Mouse (Mus musculus): Measurements from ENCODE around the gene Srms. TPM values are rescaled to one million over a fixed set of nuclear protein-coding genes. Genes with fewer than 3 reads are reported as not detected.

The Srms gene
- polyA plus RNA-seq, 1 experiment from 2014 or later = 1.7 TPM

- Histone ChIP-seq H3K9ac (ENCODE audit: low read length) (no peak overlapping the region), H3K9me3 (ENCODE audit: control insufficient read depth, low read length) (no peaks in the 10 kb centered on the region), H3K4me3 (ENCODE audit: low read depth, low read length) (no peak overlapping the region), H3K36me3 (ENCODE audit: control insufficient read depth, insufficient read depth, low read length) (no peaks in the 10 kb centered on the region), H3K4me2 (replicated peaks; ENCODE audit: low read depth) (no peak overlapping the region), H3K27me3 (ENCODE audit: control insufficient read depth, insufficient read depth, low read length) (no peaks in the 10 kb centered on the region), H3K4me1 (replicated peaks; ENCODE audit: control insufficient read depth, insufficient read depth) (peaks cover 5% of the 10 kb centered on the region), H3K27ac (replicated peaks) (no peak overlapping the region)
- WGBS = 59% methylated on average over 5 of the region's 5 CpGs
- DNase-seq (ENCODE audit: low spot score) (no peak), ATAC-seq (ENCODE audit: low FRiP score, low TSS enrichment) (no peak)
- no peak for TF ChIP-seq CTCF (IDR thresholded peaks at IDR 0.05; ENCODE audit: low read depth)
- no peak for TF ChIP-seq EP300 (optimal IDR thresholded peaks at IDR 0.05)
Measured at GRCm38 (mm10) chr2:181218881-181219485, 6.0 kb upstream of the Srms start.

- H3K9ac ChIP-seq (ENCODE audit: low read length) = no peak overlapping the region
- no peak overlapping the region for H3K27ac ChIP-seq (replicated peaks)
- no peak overlapping the region for H3K4me2 ChIP-seq (replicated peaks; ENCODE audit: low read depth)
- H3K36me3 ChIP-seq (ENCODE audit: control insufficient read depth, insufficient read depth, low read length) = no peaks in the 10 kb centered on the region
- no peak for TF ChIP-seq EP300 (optimal IDR thresholded peaks at IDR 0.05)
- no peak for TF ChIP-seq CTCF (IDR thresholded peaks at IDR 0.05; ENCODE audit: low read depth)
- no peaks in the 10 kb centered on the region for H3K9me3 ChIP-seq (ENCODE audit: control insufficient read depth, low read length)
- peaks cover 5% of the 10 kb centered on the region for H3K4me1 ChIP-seq (replicated peaks; ENCODE audit: control insufficient read depth, insufficient read depth)
- no peak overlapping the region for H3K4me3 ChIP-seq (ENCODE audit: low read depth, low read length)
- 80% methylated on average over 6 of the region's 6 CpGs for WGBS
- DNase-seq (ENCODE audit: low spot score) = no peak
- H3K27me3 ChIP-seq (ENCODE audit: control insufficient read depth, insufficient read depth, low read length) = no peaks in the 10 kb centered on the region
- ATAC-seq (ENCODE audit: low FRiP score, low TSS enrichment) = no peak
Measured at GRCm38 (mm10) chr2:181216037-181216436, 3.1 kb upstream of the Srms start.

DNA sequence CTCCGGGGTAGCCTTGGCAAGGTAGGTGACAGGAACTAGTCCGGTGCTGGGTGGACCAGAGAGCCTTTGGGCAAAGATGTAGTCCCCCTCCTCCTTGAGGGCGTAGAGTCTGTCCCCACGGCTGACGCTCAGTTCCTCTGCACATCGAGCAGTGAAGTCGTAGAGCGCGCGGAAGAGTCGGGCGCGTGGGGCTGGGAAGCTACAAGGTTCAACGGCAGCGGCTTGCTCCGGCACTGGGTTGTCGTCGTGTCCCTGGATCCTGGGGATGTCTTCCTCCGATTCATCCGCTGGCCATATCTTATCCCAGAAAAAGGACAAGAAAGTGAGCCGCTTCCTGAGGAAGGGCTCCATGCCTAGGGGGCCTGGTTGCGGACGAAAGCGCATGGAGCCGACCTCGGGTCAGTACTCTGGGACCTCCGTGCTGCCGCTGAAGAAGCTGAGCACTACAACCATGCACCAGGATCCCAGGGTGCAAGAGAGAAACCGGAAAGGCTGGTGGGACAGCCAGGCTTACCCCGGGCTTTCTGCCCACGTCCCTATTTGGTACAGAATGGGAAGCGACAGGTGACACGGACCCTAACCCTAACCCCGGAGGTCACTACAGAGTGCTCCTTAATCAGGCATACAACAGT is 480 bp downstream of the Srms start:
- no peak overlapping the region for H3K27ac ChIP-seq (replicated peaks)
- peak overlapping the region; percentile 31 for H3K9ac ChIP-seq (ENCODE audit: low read length)
- TF ChIP-seq CTCF (IDR thresholded peaks at IDR 0.05; ENCODE audit: low read depth) = no peak
- no peak for TF ChIP-seq EP300 (optimal IDR thresholded peaks at IDR 0.05)
- H3K4me3 ChIP-seq (ENCODE audit: low read depth, low read length) = peak overlapping the region; percentile 39
- ATAC-seq (ENCODE audit: low FRiP score, low TSS enrichment) = peak; percentile 12; the same call in 1 of the 2 replicates
- H3K9me3 ChIP-seq (ENCODE audit: control insufficient read depth, low read length) = no peaks in the 10 kb centered on the region
- peak overlapping the region; percentile 59 for H3K4me2 ChIP-seq (replicated peaks; ENCODE audit: low read depth)
- no peaks in the 10 kb centered on the region for H3K4me1 ChIP-seq (replicated peaks; ENCODE audit: control insufficient read depth, insufficient read depth)
- no peaks in the 10 kb centered on the region for H3K27me3 ChIP-seq (ENCODE audit: control insufficient read depth, insufficient read depth, low read length)
- DNase-seq (ENCODE audit: low spot score) = no peak
- H3K36me3 ChIP-seq (ENCODE audit: control insufficient read depth, insufficient read depth, low read length) = no peaks in the 10 kb centered on the region
- WGBS = 6% methylated on average over 34 of the region's 34 CpGs

- Histone ChIP-seq H3K9me3 (ENCODE audit: control insufficient read depth, low read length) (no peaks in the 10 kb centered on the region), H3K4me3 (ENCODE audit: low read depth, low read length) (no peak overlapping the region), H3K4me1 (replicated peaks; ENCODE audit: control insufficient read depth, insufficient read depth) (no peaks in the 10 kb centered on the region), H3K36me3 (ENCODE audit: control insufficient read depth, insufficient read depth, low read length) (no peaks in the 10 kb centered on the region), H3K27me3 (ENCODE audit: control insufficient read depth, insufficient read depth, low read length) (no peaks in the 10 kb centered on the region), H3K9ac (ENCODE audit: low read length) (no peak overlapping the region), H3K27ac (replicated peaks) (no peak overlapping the region), H3K4me2 (replicated peaks; ENCODE audit: low read depth) (no peak overlapping the region)
- TF ChIP-seq EP300 (optimal IDR thresholded peaks at IDR 0.05) (no peak), CTCF (IDR thresholded peaks at IDR 0.05; ENCODE audit: low read depth) (no peak)
- DNase-seq (ENCODE audit: low spot score) (no peak), ATAC-seq (ENCODE audit: low FRiP score, low TSS enrichment) (0 out of 2 replicates have a peak, but pooled peaks have one; percentile 8)
- WGBS = 57% methylated on average over 9 of the region's 9 CpGs
Measured at GRCm38 (mm10) chr2:181206118-181206517, 6.9 kb downstream of the Srms start.

GRCm38 (mm10) chr2:181205678-181206077 is 7.3 kb downstream of the Srms start:
- no peak overlapping the region for H3K4me3 ChIP-seq (ENCODE audit: low read depth, low read length)
- no peaks in the 10 kb centered on the region for H3K4me1 ChIP-seq (replicated peaks; ENCODE audit: control insufficient read depth, insufficient read depth)
- TF ChIP-seq CTCF (IDR thresholded peaks at IDR 0.05; ENCODE audit: low read depth) (no peak), EP300 (optimal IDR thresholded peaks at IDR 0.05) (no peak)
- H3K36me3 ChIP-seq (ENCODE audit: control insufficient read depth, insufficient read depth, low read length) = no peaks in the 10 kb centered on the region
- no peaks in the 10 kb centered on the region for H3K9me3 ChIP-seq (ENCODE audit: control insufficient read depth, low read length)
- H3K27me3 ChIP-seq (ENCODE audit: control insufficient read depth, insufficient read depth, low read length) = no peaks in the 10 kb centered on the region
- DNase-seq (ENCODE audit: low spot score) (no peak), ATAC-seq (ENCODE audit: low FRiP score, low TSS enrichment) (no peak)
- no peak overlapping the region for H3K9ac ChIP-seq (ENCODE audit: low read length)
- no peak overlapping the region for H3K4me2 ChIP-seq (replicated peaks; ENCODE audit: low read depth)
- 81% methylated on average over 5 of the region's 5 CpGs for WGBS
- no peak overlapping the region for H3K27ac ChIP-seq (replicated peaks)

DNA sequence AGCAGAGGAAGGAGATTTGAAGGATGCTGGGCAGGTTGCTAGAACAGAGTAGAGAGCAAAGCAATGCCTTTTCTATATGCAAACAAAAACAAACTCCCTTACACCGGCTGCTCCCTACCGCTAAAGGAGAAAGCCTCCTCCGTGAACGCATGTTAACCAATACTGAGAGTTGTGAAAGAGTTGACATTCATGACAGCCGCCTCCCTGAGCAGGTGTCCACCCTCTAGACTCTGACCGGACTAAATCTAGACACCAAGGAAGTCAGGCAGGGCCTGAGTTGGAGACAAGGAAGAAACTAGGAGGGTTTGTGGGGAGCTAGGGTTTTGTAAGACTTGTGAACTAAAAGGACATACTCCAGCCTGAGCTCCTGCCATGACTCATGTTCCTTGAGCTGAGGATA is 10.1 kb downstream of the Srms start:
- no peak overlapping the region for H3K9ac ChIP-seq (ENCODE audit: low read length)
- 0 out of 2 replicates have a peak overlapping the region, but pooled peaks have one; percentile 8 for H3K27ac ChIP-seq (replicated peaks)
- H3K36me3 ChIP-seq (ENCODE audit: control insufficient read depth, insufficient read depth, low read length) = no peaks in the 10 kb centered on the region
- H3K4me2 ChIP-seq (replicated peaks; ENCODE audit: low read depth) = no peak overlapping the region
- H3K4me3 ChIP-seq (ENCODE audit: low read depth, low read length) = no peak overlapping the region
- DNase-seq (ENCODE audit: low spot score) (no peak), ATAC-seq (ENCODE audit: low FRiP score, low TSS enrichment) (no peak)
- TF ChIP-seq CTCF (IDR thresholded peaks at IDR 0.05; ENCODE audit: low read depth) = no peak
- no peak for TF ChIP-seq EP300 (optimal IDR thresholded peaks at IDR 0.05)
- no peaks in the 10 kb centered on the region for H3K4me1 ChIP-seq (replicated peaks; ENCODE audit: control insufficient read depth, insufficient read depth)
- 62% methylated on average over 6 of the region's 6 CpGs for WGBS
- no peaks in the 10 kb centered on the region for H3K9me3 ChIP-seq (ENCODE audit: control insufficient read depth, low read length)
- H3K27me3 ChIP-seq (ENCODE audit: control insufficient read depth, insufficient read depth, low read length) = no peaks in the 10 kb centered on the region
